Mouse (Mus musculus) limb, embryonic 11.5 days (tissue): Measurements from ENCODE around the gene Clstn1. TPM values are rescaled to one million over a fixed set of nuclear protein-coding genes. Genes with fewer than 3 reads are reported as not detected.
A peak's percentile ranks its signal among the peaks of the same experiment; 100 is the strongest.

Experiments used
- ATAC-seq: fragments of 200-750 bp; cut with Nextera tagmentation; 2 replicates; pipeline ENCODE4 v1.8.0; 2017; ENCODE audit warnings: low read depth; ENCODE audit not compliant: insufficient number of reproducible peaks, low FRiP score, low TSS enrichment
- DNase-seq: peaks from one replicate; pipeline ENCODE4 v3.0.0-alpha.2; 2015; ENCODE audit warnings: low spot score
- H3K27ac ChIP-seq: fragments of 300-500 bp; sonication (generic); replicated peaks from 2 replicates; pipeline ENCODE4 v1.5.1; 2014; ENCODE audit warnings: low read depth, mild to moderate bottlenecking, low read length
- H3K27me3 ChIP-seq: fragments of 300-500 bp; sonication (generic); 2 replicates; pipeline ENCODE4 v1.6.1; 2014; ENCODE audit warnings: mild to moderate bottlenecking, low read length, mixed read lengths; ENCODE audit not compliant: control insufficient read depth, insufficient read depth
- H3K36me3 ChIP-seq: fragments of 300-500 bp; sonication (generic); 2 replicates; pipeline ENCODE4 v1.6.1; 2014; ENCODE audit warnings: mild to moderate bottlenecking, low read length, moderate library complexity, mixed read lengths; ENCODE audit not compliant: control insufficient read depth, insufficient read depth
- H3K4me1 ChIP-seq: fragments of 300-500 bp; sonication (generic); 2 replicates; pipeline ENCODE4 v1.6.1; 2014; ENCODE audit warnings: low read length, mixed read lengths; ENCODE audit not compliant: control insufficient read depth, insufficient read depth
- H3K4me2 ChIP-seq: fragments of 300-500 bp; sonication (generic); 2 replicates; pipeline ENCODE4 v1.6.1; 2014; ENCODE audit warnings: low read depth, mild to moderate bottlenecking, moderate library complexity; ENCODE audit not compliant: severe bottlenecking
- H3K4me3 ChIP-seq: fragments of 300-500 bp; sonication (generic); 2 replicates; pipeline ENCODE4 v1.5.1; 2014; ENCODE audit warnings: low read depth, low read length
- H3K9ac ChIP-seq: fragments of 300-500 bp; sonication (generic); 2 replicates; pipeline ENCODE4 v1.6.1; 2014; ENCODE audit warnings: mild to moderate bottlenecking, low read length
- H3K9me3 ChIP-seq: fragments of 300-500 bp; sonication (generic); 2 replicates; pipeline ENCODE4 v1.6.1; 2016; ENCODE audit warnings: low read length; ENCODE audit not compliant: control insufficient read depth
- WGBS: fragments of 180-500 bp; shearing (Covaris S2); extraction: QIAGEN DNeasy Blood & Tissue Kit; methylation state at CpG from one replicate; pipeline ENCODE4 v1.1.7; 2014; 5-methylcytosine and 5-hydroxymethylcytosine counted together
- polyA plus RNA-seq: library from polyadenylated mRNA; unstranded; fragments of >200 nt; fragmentation: Nextera tagmentation; extraction: Ambion mirVana; gene quantifications from 2 replicates; pipeline ENCODE4 v1.2.1, GENCODE M21; 2014

Gene Clstn1
- polyA plus RNA-seq: 24.7 and 30.6 TPM in 2 replicates

GRCm38 (mm10) chr4:149586044-149586782 lies at the start of gene Clstn1:
Clstn1 (plus strand) TSS chr4:149586468.
- no peaks in the 10 kb centered on the region for H3K9me3 ChIP-seq
- ATAC-seq (peak; percentile 63; the same call in 1 of the 2 replicates), DNase-seq (peak; percentile 82)
- H3K4me1 ChIP-seq: 0 out of 2 replicates have a peak, but pooled peaks cover 12% of the 10 kb centered on the region
- WGBS: under 1% methylated on average over 35 of the region's 103 CpGs
- peaks cover 25% of the 10 kb centered on the region for H3K27me3 ChIP-seq
- peak within 1 kb of the TSS; percentile 80 for H3K4me3 ChIP-seq
- H3K27ac ChIP-seq: no peak within 1 kb of the TSS
- H3K36me3 ChIP-seq: no peaks in the 10 kb centered on the region
- H3K9ac ChIP-seq: peak within 1 kb of the TSS; percentile 92
- peak within 1 kb of the TSS; percentile 96 for H3K4me2 ChIP-seq

GRCm38 (mm10) chr4:149539441-149539840 lies 46.8 kb upstream of the Clstn1 start:
- WGBS: 80% methylated on average over 8 of the region's 8 CpGs
- Histone ChIP-seq H3K4me3 (no peak overlapping the region), H3K27ac (no peak overlapping the region), H3K4me2 (no peak overlapping the region), H3K9ac (no peak overlapping the region), H3K9me3 (no peaks in the 10 kb centered on the region), H3K27me3 (no peaks in the 10 kb centered on the region), H3K4me1 (0 out of 2 replicates have a peak, but pooled peaks cover 3% of the 10 kb centered on the region), H3K36me3 (no peaks in the 10 kb centered on the region)
- no peak for DNase-seq
- ATAC-seq: no peak

GRCm38 (mm10) chr4:149541935-149542334 lies 44.3 kb upstream of the Clstn1 start:
- Histone ChIP-seq H3K4me3 (no peak overlapping the region), H3K27me3 (no peaks in the 10 kb centered on the region), H3K9me3 (no peaks in the 10 kb centered on the region), H3K4me2 (no peak overlapping the region), H3K4me1 (0 out of 2 replicates have a peak, but pooled peaks cover 3% of the 10 kb centered on the region), H3K27ac (no peak overlapping the region), H3K36me3 (peaks cover 2% of the 10 kb centered on the region; the same call in 1 of the 2 replicates), H3K9ac (no peak overlapping the region)
- no peak for ATAC-seq
- no peak for DNase-seq
- 72% methylated on average over 5 of the region's 5 CpGs for WGBS

GRCm38 (mm10) chr4:149542431-149542830 lies 43.8 kb upstream of the Clstn1 start:
- DNase-seq (no peak), ATAC-seq (no peak)
- Histone ChIP-seq H3K9me3 (no peaks in the 10 kb centered on the region), H3K27ac (no peak overlapping the region), H3K4me1 (0 out of 2 replicates have a peak, but pooled peaks cover 3% of the 10 kb centered on the region), H3K36me3 (peaks cover 2% of the 10 kb centered on the region; the same call in 1 of the 2 replicates), H3K27me3 (no peaks in the 10 kb centered on the region), H3K4me3 (no peak overlapping the region), H3K9ac (0 out of 2 replicates have a peak overlapping the region, but pooled peaks have one; percentile 7), H3K4me2 (no peak overlapping the region)
- 85% methylated on average over 12 of the region's 12 CpGs for WGBS

- no peaks in the 10 kb centered on the region for H3K9me3 ChIP-seq
- no peak for ATAC-seq
- DNase-seq: peak; percentile 90
- H3K4me1 ChIP-seq: 0 out of 2 replicates have a peak, but pooled peaks cover 3% of the 10 kb centered on the region
- H3K36me3 ChIP-seq: peaks cover 2% of the 10 kb centered on the region; the same call in 1 of the 2 replicates
- H3K27me3 ChIP-seq: no peaks in the 10 kb centered on the region
- WGBS: 58% methylated on average over 10 of the region's 10 CpGs
- no peak overlapping the region for H3K9ac ChIP-seq
- H3K4me3 ChIP-seq: no peak overlapping the region
- no peak overlapping the region for H3K4me2 ChIP-seq
- no peak overlapping the region for H3K27ac ChIP-seq
These were observed 43.2 kb upstream of the Clstn1 start for GRCm38 (mm10) chr4:149542927-149543553.

GRCm38 (mm10) chr4:149544892-149545291 lies 41.4 kb upstream of the Clstn1 start:
- Histone ChIP-seq H3K9ac (no peak overlapping the region), H3K4me1 (0 out of 2 replicates have a peak, but pooled peaks cover 3% of the 10 kb centered on the region), H3K4me3 (no peak overlapping the region), H3K4me2 (no peak overlapping the region), H3K36me3 (peaks cover 2% of the 10 kb centered on the region; the same call in 1 of the 2 replicates), H3K27me3 (no peaks in the 10 kb centered on the region), H3K27ac (no peak overlapping the region), H3K9me3 (no peaks in the 10 kb centered on the region)
- ATAC-seq (no peak), DNase-seq (no peak)
- 83% methylated on average over 8 of the region's 8 CpGs for WGBS

GRCm38 (mm10) chr4:149546797-149547444 lies 39.3 kb upstream of the Clstn1 start:
- no peak overlapping the region for H3K27ac ChIP-seq
- H3K9me3 ChIP-seq: no peaks in the 10 kb centered on the region
- H3K4me2 ChIP-seq: no peak overlapping the region
- WGBS: 82% methylated on average over 9 of the region's 9 CpGs
- H3K36me3 ChIP-seq: peaks cover 5% of the 10 kb centered on the region; the same call in 1 of the 2 replicates
- no peak overlapping the region for H3K9ac ChIP-seq
- ATAC-seq: no peak
- H3K4me3 ChIP-seq: no peak overlapping the region
- H3K4me1 ChIP-seq: 0 out of 2 replicates have a peak, but pooled peaks cover under 1% of the 10 kb centered on the region
- DNase-seq: no peak
- no peaks in the 10 kb centered on the region for H3K27me3 ChIP-seq

- H3K9ac ChIP-seq: no peak overlapping the region
- H3K4me3 ChIP-seq: no peak overlapping the region
- H3K27ac ChIP-seq: no peak overlapping the region
- 85% methylated on average over 6 of the region's 6 CpGs for WGBS
- no peaks in the 10 kb centered on the region for H3K9me3 ChIP-seq
- ATAC-seq (no peak), DNase-seq (no peak)
- no peak overlapping the region for H3K4me2 ChIP-seq
- no peaks in the 10 kb centered on the region for H3K27me3 ChIP-seq
- H3K4me1 ChIP-seq: no peaks in the 10 kb centered on the region
- peaks cover 5% of the 10 kb centered on the region; the same call in 1 of the 2 replicates for H3K36me3 ChIP-seq
These were observed 38.7 kb upstream of the Clstn1 start for GRCm38 (mm10) chr4:149547523-149547922.
